Mouse (Mus musculus): ENCODE measurements at regions not wholly inside any gene's neighbourhood (a gene's known extent, or its start where the extent isn't known, plus 50 kb on each side); places are given as distances from the start of the nearest gene placed in this dataset.

- Histone ChIP-seq H3K4me3 (replicated peaks) (no peak overlapping the region), H3K36me3 (no peaks in the 10 kb centered on the region), H3K4me2 (no peak overlapping the region), H3K9me3 (replicated peaks) (no peaks in the 10 kb centered on the region), H3K9ac (no peak overlapping the region), H3K27ac (no peak overlapping the region), H3K4me1 (replicated peaks) (no peaks in the 10 kb centered on the region), H3K27me3 (no peaks in the 10 kb centered on the region)
- WGBS (ENCODE audit: insufficient replicate concordance): 16% methylated on average over 1 of the region's 1 CpGs
- no peak for ATAC-seq (ENCODE audit: low read depth)
- no peak for DNase-seq
Observed at GRCm38 (mm10) chr11:18821384-18821783, 197.4 kb downstream of the Meis1 start.

DNA sequence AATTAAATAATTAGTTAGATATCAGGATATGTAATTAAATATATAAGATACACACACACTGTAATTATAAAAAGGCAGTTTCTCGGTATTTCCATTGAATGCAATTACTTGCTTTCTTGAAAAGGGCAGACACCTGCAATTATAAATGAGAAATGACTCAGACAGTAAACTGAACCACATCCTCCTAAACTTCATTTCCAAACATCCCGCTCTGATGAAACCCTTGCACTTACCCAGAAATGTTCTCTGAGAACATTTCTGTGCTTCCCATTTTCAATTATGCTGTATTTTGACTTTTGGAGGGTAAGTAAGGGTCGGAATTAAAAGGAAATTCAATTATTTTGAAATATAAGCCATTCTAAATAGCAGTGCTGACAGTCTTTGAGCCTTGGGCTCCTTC is 204.7 kb downstream of the Meis1 start:
- Histone ChIP-seq H3K4me2 (no peak overlapping the region), H3K27ac (no peak overlapping the region), H3K36me3 (no peaks in the 10 kb centered on the region), H3K9ac (no peak overlapping the region), H3K4me3 (replicated peaks) (no peak overlapping the region), H3K4me1 (replicated peaks) (no peaks in the 10 kb centered on the region), H3K27me3 (no peaks in the 10 kb centered on the region), H3K9me3 (replicated peaks) (no peaks in the 10 kb centered on the region)
- WGBS (ENCODE audit: insufficient replicate concordance): 64% methylated on average over 3 of the region's 3 CpGs
- no peak for DNase-seq
- ATAC-seq (ENCODE audit: low read depth): no peak

- Histone ChIP-seq H3K4me2 (no peak overlapping the region), H3K9me3 (replicated peaks) (no peaks in the 10 kb centered on the region), H3K9ac (no peak overlapping the region), H3K4me1 (replicated peaks) (no peaks in the 10 kb centered on the region), H3K36me3 (no peaks in the 10 kb centered on the region), H3K4me3 (replicated peaks) (no peak overlapping the region), H3K27ac (no peak overlapping the region), H3K27me3 (no peaks in the 10 kb centered on the region)
- 75% methylated on average over 3 of the region's 3 CpGs for WGBS (ENCODE audit: insufficient replicate concordance)
- no peak for ATAC-seq (ENCODE audit: low read depth)
- DNase-seq: no peak
Observed at GRCm38 (mm10) chr11:18767479-18767878, 251.3 kb downstream of the Meis1 start.

GRCm38 (mm10) chr11:18766458-18767016 is 252.2 kb downstream of the Meis1 start:
- Histone ChIP-seq H3K27me3 (no peaks in the 10 kb centered on the region), H3K4me2 (no peak overlapping the region), H3K4me1 (replicated peaks) (no peaks in the 10 kb centered on the region), H3K9ac (no peak overlapping the region), H3K27ac (no peak overlapping the region), H3K9me3 (replicated peaks) (no peaks in the 10 kb centered on the region), H3K36me3 (no peaks in the 10 kb centered on the region), H3K4me3 (replicated peaks) (no peak overlapping the region)
- WGBS (ENCODE audit: insufficient replicate concordance): 73% methylated on average over 6 of the region's 6 CpGs
- ATAC-seq (ENCODE audit: low read depth) (no peak), DNase-seq (no peak)

GRCm38 (mm10) chr11:18758591-18759074 is 260.2 kb downstream of the Meis1 start:
- no peak overlapping the region for H3K4me3 ChIP-seq (replicated peaks)
- H3K9me3 ChIP-seq (replicated peaks): no peaks in the 10 kb centered on the region
- H3K36me3 ChIP-seq: no peaks in the 10 kb centered on the region
- H3K4me2 ChIP-seq: no peak overlapping the region
- H3K27me3 ChIP-seq: no peaks in the 10 kb centered on the region
- whole genome bisulfite sequencing (ENCODE audit: insufficient replicate concordance): 65% methylated on average over 6 of the region's 6 CpGs
- no peak for ATAC-seq (ENCODE audit: low read depth)
- H3K4me1 ChIP-seq (replicated peaks): peaks cover 12% of the 10 kb centered on the region
- H3K27ac ChIP-seq: no peak overlapping the region
- no peak for DNase-seq
- H3K9ac ChIP-seq: no peak overlapping the region

- no peak for DNase-seq
- no peak overlapping the region for H3K4me3 ChIP-seq (replicated peaks)
- H3K4me2 ChIP-seq: no peak overlapping the region
- no peak overlapping the region for H3K27ac ChIP-seq
- H3K9ac ChIP-seq: no peak overlapping the region
- H3K27me3 ChIP-seq: no peaks in the 10 kb centered on the region
- WGBS (ENCODE audit: insufficient replicate concordance): 49% methylated on average over 1 of the region's 1 CpGs
- peaks cover 21% of the 10 kb centered on the region for H3K4me1 ChIP-seq (replicated peaks)
- no peaks in the 10 kb centered on the region for H3K9me3 ChIP-seq (replicated peaks)
- no peaks in the 10 kb centered on the region for H3K36me3 ChIP-seq
- no peak for ATAC-seq (ENCODE audit: low read depth)
Observed at GRCm38 (mm10) chr11:18756576-18756975, 262.2 kb downstream of the Meis1 start.

DNA sequence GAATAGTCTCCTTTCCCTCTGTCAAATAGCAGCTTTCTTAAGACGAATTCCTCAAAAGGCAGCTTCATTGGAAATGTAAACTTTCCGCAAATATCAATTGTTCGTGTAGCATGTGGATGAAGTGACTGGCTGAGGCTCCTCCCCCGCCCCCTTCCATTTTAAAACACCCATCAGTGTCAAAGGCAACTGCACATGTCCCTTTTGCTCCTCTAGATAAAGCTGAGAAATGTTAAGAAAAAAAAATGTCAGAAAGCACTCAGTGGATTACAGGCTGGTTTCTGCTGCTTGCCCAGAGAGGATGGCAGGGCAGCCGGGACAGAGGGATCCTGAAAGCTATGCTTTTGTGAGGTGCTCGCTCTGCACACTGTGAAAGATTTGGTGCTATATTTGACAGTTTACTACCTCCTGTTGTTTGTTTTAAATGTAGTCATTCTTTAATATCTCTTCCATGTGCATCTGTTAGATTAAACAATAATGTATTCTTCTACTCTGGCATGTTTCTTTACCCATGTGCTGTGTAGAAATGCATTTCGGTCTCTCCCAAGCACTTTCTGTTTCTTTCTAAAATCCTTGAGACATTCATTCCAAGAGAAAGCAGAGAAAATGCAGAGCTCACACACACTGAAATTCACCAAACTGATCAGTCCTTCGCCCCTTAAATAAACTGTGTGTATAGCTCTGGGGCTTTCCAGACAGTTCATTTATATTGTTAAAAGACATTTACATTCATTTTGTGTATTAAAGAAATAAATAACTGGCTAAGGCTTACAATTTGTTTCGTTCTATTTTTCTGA is 263.9 kb downstream of the Meis1 start:
- H3K9ac ChIP-seq: no peak overlapping the region

DNA sequence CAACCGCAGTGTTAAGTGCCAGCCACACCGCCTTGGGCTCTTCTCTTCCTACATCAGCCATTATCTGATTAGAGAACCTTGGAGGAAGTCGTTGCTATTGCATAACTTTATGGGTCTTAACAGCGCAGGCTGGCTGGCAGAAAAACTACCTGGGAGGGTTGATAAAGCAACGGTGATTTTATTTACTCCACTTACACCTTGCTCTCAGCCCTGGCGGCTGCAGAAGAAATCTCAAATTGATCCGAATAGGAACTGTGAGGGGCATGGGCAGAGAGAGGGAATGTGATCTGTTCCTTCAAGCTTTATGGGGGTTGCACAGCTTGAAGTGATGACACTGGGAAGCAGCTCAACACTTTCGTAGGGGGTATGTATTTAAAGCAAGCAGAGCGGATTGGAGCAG is 264.9 kb downstream of the Meis1 start:
- Histone ChIP-seq H3K4me2 (peak overlapping the region; percentile 51), H3K27ac (peak overlapping the region; percentile 24; the same call in 1 of the 2 replicates), H3K9ac (no peak overlapping the region), H3K9me3 (replicated peaks) (no peaks in the 10 kb centered on the region), H3K27me3 (no peaks in the 10 kb centered on the region), H3K4me1 (replicated peaks) (peaks cover 37% of the 10 kb centered on the region), H3K4me3 (replicated peaks) (0 out of 2 replicates have a peak overlapping the region, but pooled peaks have one; percentile 3), H3K36me3 (no peaks in the 10 kb centered on the region)
- WGBS (ENCODE audit: insufficient replicate concordance): 8% methylated on average over 9 of the region's 9 CpGs
- no peak for DNase-seq
- ATAC-seq (ENCODE audit: low read depth): peak; percentile 71

More for the DNA sequence above, 263.9 kb downstream of the Meis1 start:
- Histone ChIP-seq H3K4me2 (peak overlapping the region; percentile 51), H3K9me3 (replicated peaks) (no peaks in the 10 kb centered on the region), H3K4me3 (replicated peaks) (no peak overlapping the region), H3K36me3 (no peaks in the 10 kb centered on the region), H3K27ac (no peak overlapping the region), H3K4me1 (replicated peaks) (peaks cover 30% of the 10 kb centered on the region), H3K27me3 (no peaks in the 10 kb centered on the region)
- WGBS (ENCODE audit: insufficient replicate concordance): 50% methylated on average over 9 of the region's 9 CpGs
- no peak for DNase-seq
- no peak for ATAC-seq (ENCODE audit: low read depth)

GRCm38 (mm10) chr11:18753246-18753645 is 265.5 kb downstream of the Meis1 start:
- no peak for ATAC-seq (ENCODE audit: low read depth)

DNA sequence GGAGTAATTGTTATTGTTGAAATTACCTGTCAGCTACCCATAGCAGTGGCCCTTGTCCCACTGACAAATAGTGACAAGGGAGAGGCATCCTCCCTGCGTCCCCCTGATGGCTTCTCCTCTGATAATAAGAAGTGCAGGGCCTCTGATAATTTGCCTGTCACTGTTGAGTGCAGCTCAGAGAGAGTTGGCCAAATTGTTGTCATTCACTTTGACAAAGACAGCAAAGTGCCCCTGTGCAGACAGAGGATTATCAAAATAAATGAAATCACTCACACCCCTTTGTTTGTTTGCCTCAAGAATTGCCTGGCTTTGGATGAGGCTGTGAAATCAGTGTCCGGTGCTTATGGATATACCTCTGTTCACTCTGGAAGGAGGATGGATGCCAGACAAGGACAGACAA is 266.3 kb downstream of the Meis1 start:
- peaks cover 42% of the 10 kb centered on the region for H3K4me1 ChIP-seq (replicated peaks)
- H3K9ac ChIP-seq: no peak overlapping the region
- H3K9me3 ChIP-seq (replicated peaks): no peaks in the 10 kb centered on the region
- ATAC-seq (ENCODE audit: low read depth): peak; percentile 70
- no peaks in the 10 kb centered on the region for H3K27me3 ChIP-seq
- no peak overlapping the region for H3K27ac ChIP-seq
- WGBS (ENCODE audit: insufficient replicate concordance): 49% methylated on average over 2 of the region's 2 CpGs
- DNase-seq: no peak
- H3K36me3 ChIP-seq: no peaks in the 10 kb centered on the region
- H3K4me3 ChIP-seq (replicated peaks): no peak overlapping the region
- no peak overlapping the region for H3K4me2 ChIP-seq

More at GRCm38 (mm10) chr11:18753246-18753645, 265.5 kb downstream of the Meis1 start:
- H3K36me3 ChIP-seq: no peaks in the 10 kb centered on the region
- H3K4me1 ChIP-seq (replicated peaks): peaks cover 41% of the 10 kb centered on the region
- H3K4me3 ChIP-seq (replicated peaks): no peak overlapping the region
- no peaks in the 10 kb centered on the region for H3K9me3 ChIP-seq (replicated peaks)
- H3K9ac ChIP-seq: no peak overlapping the region
- DNase-seq: no peak
- no peak overlapping the region for H3K4me2 ChIP-seq
- H3K27ac ChIP-seq: no peak overlapping the region
- WGBS (ENCODE audit: insufficient replicate concordance): 39% methylated on average over 1 of the region's 1 CpGs
- H3K27me3 ChIP-seq: no peaks in the 10 kb centered on the region

GRCm38 (mm10) chr11:18750911-18751841 is 267.6 kb downstream of the Meis1 start:
- H3K36me3 ChIP-seq: no peaks in the 10 kb centered on the region
- no peaks in the 10 kb centered on the region for H3K9me3 ChIP-seq (replicated peaks)
- peak overlapping the region; percentile 21; the same call in 1 of the 2 replicates for H3K4me2 ChIP-seq
- no peaks in the 10 kb centered on the region for H3K27me3 ChIP-seq
- 43% methylated on average over 20 of the region's 20 CpGs for WGBS (ENCODE audit: insufficient replicate concordance)
- peaks cover 44% of the 10 kb centered on the region for H3K4me1 ChIP-seq (replicated peaks)
- H3K4me3 ChIP-seq (replicated peaks): no peak overlapping the region
- no peak overlapping the region for H3K27ac ChIP-seq
- H3K9ac ChIP-seq: no peak overlapping the region
- DNase-seq: no peak
- peak; percentile 42; the same call in 1 of the 2 replicates for ATAC-seq (ENCODE audit: low read depth)

Measured in liver, embryonic 13.5 days (tissue).